Mouse (Mus musculus) intestine, embryonic 16.5 days (tissue): ENCODE measurements around the gene Slc9a9. TPM values are rescaled to one million over a fixed set of nuclear protein-coding genes. Genes with fewer than 3 reads are reported as not detected.

Experiments
- ATAC-seq: fragments of 200-750 bp; cut with Nextera tagmentation; 2 replicates; pipeline ENCODE4 v1.8.0; 2017; ENCODE audit warnings: moderate TSS enrichment, moderate library complexity
- H3K27ac ChIP-seq: fragments of 300-500 bp; sonication (generic); 2 replicates; pipeline ENCODE4 v1.5.1; 2014; ENCODE audit warnings: mild to moderate bottlenecking, low read length
- H3K27me3 ChIP-seq: fragments of 300-500 bp; sonication (generic); replicated peaks from 2 replicates; pipeline ENCODE4 v1.6.1; 2014; ENCODE audit warnings: low read length, control low read depth, mixed read lengths; ENCODE audit not compliant: control insufficient read depth, insufficient read depth
- H3K36me3 ChIP-seq: fragments of 300-500 bp; sonication (generic); 2 replicates; pipeline ENCODE4 v1.6.1; 2014; ENCODE audit warnings: low read length, control low read depth; ENCODE audit not compliant: control insufficient read depth, insufficient read depth
- H3K4me1 ChIP-seq: fragments of 300-500 bp; sonication (generic); 2 replicates; pipeline ENCODE4 v1.6.1; 2014; ENCODE audit warnings: low read length, control low read depth, mixed read lengths; ENCODE audit not compliant: control insufficient read depth, insufficient read depth
- H3K4me2 ChIP-seq: fragments of 300-500 bp; sonication (generic); 2 replicates; pipeline ENCODE4 v1.6.1; 2014; ENCODE audit warnings: low read depth, low read length, control low read depth
- H3K4me3 ChIP-seq: fragments of 300-500 bp; sonication (generic); 2 replicates; pipeline ENCODE4 v1.5.1; 2014; ENCODE audit warnings: mild to moderate bottlenecking, low read length
- H3K9ac ChIP-seq: fragments of 300-500 bp; sonication (generic); 2 replicates; pipeline ENCODE4 v1.6.1; 2014; ENCODE audit warnings: low read depth, low read length
- H3K9me3 ChIP-seq: fragments of 300-500 bp; sonication (generic); 2 replicates; pipeline ENCODE4 v1.6.1; 2016; ENCODE audit warnings: low read length, control low read depth; ENCODE audit not compliant: control insufficient read depth
- WGBS: fragments of 180-500 bp; shearing (Covaris S2); extraction: QIAGEN DNeasy Blood & Tissue Kit; methylation state at CpG from one replicate; pipeline ENCODE4 v1.1.7; 2014; 5-methylcytosine and 5-hydroxymethylcytosine counted together
- polyA plus RNA-seq: library from polyadenylated mRNA; unstranded; fragments of >200 nt; fragmentation: Nextera tagmentation; extraction: Ambion mirVana; gene quantifications from 2 replicates; pipeline ENCODE4 v1.2.1, GENCODE M21; 2015

The Slc9a9 gene
- polyA plus RNA-seq, 1 experiment from 2014 or later: 2.3 TPM

GRCm38 (mm10) chr9:94869023-94869799 is 199.5 kb downstream of the Slc9a9 start:
- Histone ChIP-seq H3K27me3 (no peaks in the 10 kb centered on the region), H3K4me2 (no peak overlapping the region), H3K27ac (no peak overlapping the region), H3K4me1 (no peaks in the 10 kb centered on the region), H3K9me3 (no peaks in the 10 kb centered on the region), H3K9ac (no peak overlapping the region), H3K4me3 (no peak overlapping the region), H3K36me3 (no peaks in the 10 kb centered on the region)
- ATAC-seq: no peak
- WGBS: 77% methylated on average over 4 of the region's 4 CpGs

- no peaks in the 10 kb centered on the region for H3K9me3 ChIP-seq
These were observed 212.8 kb downstream of the Slc9a9 start for GRCm38 (mm10) chr9:94882517-94882916.

GRCm38 (mm10) chr9:94883435-94883834 is 213.7 kb downstream of the Slc9a9 start:
- Histone ChIP-seq H3K27me3 (no peaks in the 10 kb centered on the region), H3K4me1 (no peaks in the 10 kb centered on the region), H3K9ac (no peak overlapping the region), H3K9me3 (no peaks in the 10 kb centered on the region), H3K36me3 (no peaks in the 10 kb centered on the region), H3K4me2 (no peak overlapping the region), H3K27ac (no peak overlapping the region), H3K4me3 (no peak overlapping the region)
- ATAC-seq: no peak
- WGBS: 93% methylated on average over 5 of the region's 5 CpGs

More at GRCm38 (mm10) chr9:94882517-94882916, 212.8 kb downstream of the Slc9a9 start:
- Histone ChIP-seq H3K4me2 (no peak overlapping the region), H3K9ac (no peak overlapping the region), H3K27me3 (no peaks in the 10 kb centered on the region), H3K27ac (no peak overlapping the region), H3K36me3 (no peaks in the 10 kb centered on the region), H3K4me3 (no peak overlapping the region), H3K4me1 (no peaks in the 10 kb centered on the region)
- ATAC-seq: no peak
- 93% methylated on average over 3 of the region's 3 CpGs for WGBS

- no peak overlapping the region for H3K4me3 ChIP-seq
- WGBS: 70% methylated on average over 1 of the region's 1 CpGs
These were observed 215.4 kb downstream of the Slc9a9 start for GRCm38 (mm10) chr9:94885151-94885550.

GRCm38 (mm10) chr9:94889647-94890046 is 219.9 kb downstream of the Slc9a9 start:
- no peak overlapping the region for H3K4me2 ChIP-seq
- no peak for ATAC-seq
- H3K9ac ChIP-seq: no peak overlapping the region
- no peaks in the 10 kb centered on the region for H3K36me3 ChIP-seq
- H3K4me1 ChIP-seq: no peaks in the 10 kb centered on the region
- no peaks in the 10 kb centered on the region for H3K27me3 ChIP-seq
- H3K9me3 ChIP-seq: no peaks in the 10 kb centered on the region
- H3K27ac ChIP-seq: no peak overlapping the region
- H3K4me3 ChIP-seq: no peak overlapping the region

More at GRCm38 (mm10) chr9:94885151-94885550, 215.4 kb downstream of the Slc9a9 start:
- H3K4me2 ChIP-seq: no peak overlapping the region
- H3K27me3 ChIP-seq: no peaks in the 10 kb centered on the region
- no peak for ATAC-seq
- H3K9ac ChIP-seq: no peak overlapping the region
- H3K36me3 ChIP-seq: no peaks in the 10 kb centered on the region
- H3K27ac ChIP-seq: no peak overlapping the region
- no peaks in the 10 kb centered on the region for H3K4me1 ChIP-seq
- H3K9me3 ChIP-seq: no peaks in the 10 kb centered on the region

GRCm38 (mm10) chr9:94895882-94896281 is 226.2 kb downstream of the Slc9a9 start:
- Histone ChIP-seq H3K4me1 (no peaks in the 10 kb centered on the region), H3K27me3 (no peaks in the 10 kb centered on the region), H3K9me3 (no peaks in the 10 kb centered on the region), H3K36me3 (no peaks in the 10 kb centered on the region), H3K4me3 (no peak overlapping the region), H3K9ac (no peak overlapping the region), H3K4me2 (no peak overlapping the region), H3K27ac (no peak overlapping the region)
- 73% methylated on average over 5 of the region's 5 CpGs for WGBS
- no peak for ATAC-seq

- Histone ChIP-seq H3K27me3 (no peaks in the 10 kb centered on the region), H3K9ac (no peak overlapping the region), H3K9me3 (no peaks in the 10 kb centered on the region), H3K4me1 (no peaks in the 10 kb centered on the region), H3K4me2 (no peak overlapping the region), H3K36me3 (no peaks in the 10 kb centered on the region), H3K4me3 (no peak overlapping the region), H3K27ac (no peak overlapping the region)
- ATAC-seq: no peak
These were observed 234.5 kb downstream of the Slc9a9 start for GRCm38 (mm10) chr9:94904180-94904579.

GRCm38 (mm10) chr9:94907020-94907610 is 237.4 kb downstream of the Slc9a9 start:
- H3K4me1 ChIP-seq: no peaks in the 10 kb centered on the region
- H3K9me3 ChIP-seq: no peaks in the 10 kb centered on the region
- H3K4me2 ChIP-seq: no peak overlapping the region
- no peak overlapping the region for H3K4me3 ChIP-seq
- no peak overlapping the region for H3K27ac ChIP-seq
- no peaks in the 10 kb centered on the region for H3K27me3 ChIP-seq
- no peaks in the 10 kb centered on the region for H3K36me3 ChIP-seq
- ATAC-seq: no peak
- H3K9ac ChIP-seq: no peak overlapping the region
- 82% methylated on average over 4 of the region's 4 CpGs for WGBS

GRCm38 (mm10) chr9:94912071-94912470 is 242.4 kb downstream of the Slc9a9 start:
- H3K4me1 ChIP-seq: no peaks in the 10 kb centered on the region
- 74% methylated on average over 9 of the region's 9 CpGs for WGBS
- H3K27me3 ChIP-seq: no peaks in the 10 kb centered on the region
- H3K27ac ChIP-seq: no peak overlapping the region
- no peak overlapping the region for H3K9ac ChIP-seq
- no peaks in the 10 kb centered on the region for H3K36me3 ChIP-seq
- H3K9me3 ChIP-seq: no peaks in the 10 kb centered on the region
- no peak for ATAC-seq
- no peak overlapping the region for H3K4me2 ChIP-seq
- H3K4me3 ChIP-seq: no peak overlapping the region
